Mouse (Mus musculus): ENCODE results near the gene Itprid2. TPM values are rescaled to one million over a fixed set of nuclear protein-coding genes. Genes with fewer than 3 reads are reported as not detected.
"Not testable (repeated sequence)": the region's sequence is repeated elsewhere in the genome, so short reads cannot be mapped to it uniquely, and the experiment has no call there.

Gene Itprid2
- polyA plus RNA-seq (2016; fragmentation: Nextera tagmentation; extraction: Ambion mirVana) = 10.9 and 12.0 TPM in 2 replicates

DNA sequence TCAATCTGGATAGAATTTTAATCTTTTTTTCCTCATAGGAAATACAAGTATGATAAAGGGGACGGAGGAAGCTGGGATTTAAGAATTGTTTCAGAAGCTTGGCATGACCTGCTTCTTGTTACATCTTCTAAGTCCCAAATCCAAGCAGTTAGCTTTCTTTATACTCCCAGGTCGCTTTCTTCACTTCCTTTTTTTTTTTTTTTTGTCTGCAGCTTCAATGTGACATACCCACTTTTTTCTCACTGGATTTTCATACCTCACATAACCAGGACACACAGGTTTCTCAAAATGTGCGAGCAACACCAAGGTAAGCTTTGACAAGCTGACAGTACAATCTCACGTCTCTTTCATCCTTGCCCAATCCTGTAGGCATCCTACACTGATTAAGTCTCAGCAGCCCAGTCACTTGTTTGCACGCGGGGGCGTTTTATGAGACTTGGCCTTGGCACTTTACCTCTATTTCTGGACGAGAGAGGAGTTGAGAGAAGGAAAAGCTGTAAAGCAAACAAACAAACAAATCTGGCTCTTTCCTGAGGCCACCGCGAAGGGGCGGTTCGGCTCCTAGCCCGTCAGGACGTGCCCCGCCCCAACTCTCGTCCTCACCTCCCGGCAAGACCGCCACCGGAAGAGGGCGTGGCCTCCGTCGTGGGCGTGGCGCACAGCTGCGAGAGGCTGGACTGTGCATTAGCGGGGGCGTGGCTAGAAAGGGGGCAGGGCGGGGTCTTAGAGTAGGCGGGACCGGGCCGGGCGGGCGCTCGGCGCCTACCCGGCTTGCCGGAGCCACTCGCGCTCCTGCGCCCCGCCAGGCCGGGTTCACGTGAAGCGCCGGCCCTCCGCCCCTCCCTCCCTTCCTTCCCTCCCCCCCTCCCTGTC lies at the start of gene Itprid2:
Itprid2 (plus strand) TSS at position 825 of the 873 bp plus-strand sequence.
- peak within 1 kb of the TSS; percentile 95 for H3K27ac ChIP-seq (ENCODE audit: poor library complexity, severe bottlenecking)
- H3K4me2 ChIP-seq = peak within 1 kb of the TSS; percentile 82
- H3K27me3 ChIP-seq (replicated peaks) = no peaks in the 10 kb centered on the region
- 3% methylated on average over 43 of the region's 46 CpGs for WGBS
- peaks cover 18% of the 10 kb centered on the region for H3K4me1 ChIP-seq (replicated peaks)
- peak within 1 kb of the TSS; percentile 94 for H3K4me3 ChIP-seq
- peak within 1 kb of the TSS; percentile 94 for H3K9ac ChIP-seq
- no peaks in the 10 kb centered on the region; the same call in 1 of the 2 replicates for H3K36me3 ChIP-seq
- H3K9me3 ChIP-seq (replicated peaks) = no peaks in the 10 kb centered on the region
- ATAC-seq (ENCODE audit: insufficient number of reproducible peaks, low FRiP score) = peak; percentile 99

DNA sequence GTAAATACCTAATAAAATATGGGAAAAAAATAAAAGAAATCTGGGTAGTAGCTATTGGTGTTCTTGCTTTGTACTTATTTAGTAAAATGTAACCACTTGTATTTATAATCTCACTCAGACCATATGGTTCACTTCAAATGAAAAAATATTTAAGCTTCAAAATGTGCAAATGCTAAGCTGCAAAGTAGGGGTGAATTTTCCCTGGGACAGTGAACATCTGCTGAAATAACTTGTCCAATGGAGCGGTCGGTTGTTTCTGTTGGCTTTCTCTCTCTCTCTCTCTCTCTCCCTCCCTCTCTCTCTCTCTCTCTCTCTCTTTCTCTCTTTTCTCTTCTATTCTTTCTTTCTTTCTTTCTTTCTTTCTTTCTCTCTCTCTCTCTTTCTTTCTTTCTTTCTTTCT lies 39.0 kb upstream of the Itprid2 start:
- ATAC-seq (ENCODE audit: insufficient number of reproducible peaks, low FRiP score) = no peak
- WGBS = 86% methylated on average over 2 of the region's 2 CpGs
- Histone ChIP-seq H3K27ac (ENCODE audit: poor library complexity, severe bottlenecking) (no peak overlapping the region), H3K4me1 (replicated peaks) (peaks cover 14% of the 10 kb centered on the region), H3K9me3 (replicated peaks) (no peaks in the 10 kb centered on the region), H3K36me3 (no peaks in the 10 kb centered on the region), H3K27me3 (replicated peaks) (no peaks in the 10 kb centered on the region), H3K4me2 (no peak overlapping the region), H3K4me3 (no peak overlapping the region), H3K9ac (no peak overlapping the region)

DNA sequence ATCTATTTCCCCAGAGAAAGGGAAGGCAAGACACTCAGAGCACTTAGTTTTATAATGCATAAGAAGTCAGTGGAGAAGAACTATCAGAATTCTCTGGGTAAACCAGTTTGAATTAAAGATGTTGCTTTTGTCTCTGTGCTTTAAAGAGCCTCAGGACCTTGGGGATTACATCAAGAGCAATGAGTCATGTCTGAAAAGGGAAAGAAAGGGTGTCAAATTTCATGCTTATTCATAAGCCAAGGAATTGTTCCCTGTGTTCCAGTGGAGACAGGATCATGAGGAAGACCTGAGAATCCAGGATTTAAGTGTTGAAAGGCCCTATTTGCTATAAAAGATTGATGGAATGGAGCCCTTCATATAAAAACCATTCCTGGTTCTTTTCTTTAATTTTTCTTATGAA lies 38.1 kb upstream of the Itprid2 start:
- H3K4me1 ChIP-seq (replicated peaks) = peaks cover 21% of the 10 kb centered on the region
- no peaks in the 10 kb centered on the region for H3K27me3 ChIP-seq (replicated peaks)
- H3K27ac ChIP-seq (ENCODE audit: poor library complexity, severe bottlenecking) = 0 out of 2 replicates have a peak overlapping the region, but pooled peaks have one; percentile 23
- no peak overlapping the region for H3K4me3 ChIP-seq
- no peak overlapping the region for H3K4me2 ChIP-seq
- no peaks in the 10 kb centered on the region for H3K36me3 ChIP-seq
- H3K9me3 ChIP-seq (replicated peaks) = no peaks in the 10 kb centered on the region
- no peak for ATAC-seq (ENCODE audit: insufficient number of reproducible peaks, low FRiP score)
- no peak overlapping the region for H3K9ac ChIP-seq

DNA sequence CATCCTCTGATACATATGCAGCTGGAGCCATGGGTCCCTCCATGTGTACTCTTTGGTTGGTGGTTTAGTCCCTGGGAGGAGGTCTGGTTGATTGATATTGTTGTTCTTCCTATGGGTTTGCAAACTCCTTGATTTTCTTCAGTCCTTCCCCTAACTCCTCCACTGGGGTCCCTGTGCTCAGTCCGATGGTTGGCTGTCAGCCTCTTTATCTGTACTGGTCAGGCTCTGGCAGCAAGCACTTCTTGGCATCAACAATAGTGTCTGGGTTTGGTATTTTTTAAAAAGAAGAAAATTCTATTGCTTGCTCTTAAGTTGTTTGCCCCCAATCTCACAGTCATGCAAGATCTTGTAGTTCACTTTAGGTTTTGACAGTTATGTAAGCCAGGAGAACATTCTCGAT lies 34.0 kb upstream of the Itprid2 start:
- not testable (repeated sequence) for H3K4me2 ChIP-seq; ATAC-seq (ENCODE audit: insufficient number of reproducible peaks, low FRiP score); H3K4me3 ChIP-seq; H3K36me3 ChIP-seq; H3K9me3 ChIP-seq (replicated peaks); H3K27me3 ChIP-seq (replicated peaks); H3K9ac ChIP-seq
- peak overlapping the region; percentile 75 for H3K27ac ChIP-seq (ENCODE audit: poor library complexity, severe bottlenecking)
- peaks cover 21% of the 10 kb centered on the region for H3K4me1 ChIP-seq (replicated peaks)
- 25% methylated on average over 2 of the region's 2 CpGs for WGBS

DNA sequence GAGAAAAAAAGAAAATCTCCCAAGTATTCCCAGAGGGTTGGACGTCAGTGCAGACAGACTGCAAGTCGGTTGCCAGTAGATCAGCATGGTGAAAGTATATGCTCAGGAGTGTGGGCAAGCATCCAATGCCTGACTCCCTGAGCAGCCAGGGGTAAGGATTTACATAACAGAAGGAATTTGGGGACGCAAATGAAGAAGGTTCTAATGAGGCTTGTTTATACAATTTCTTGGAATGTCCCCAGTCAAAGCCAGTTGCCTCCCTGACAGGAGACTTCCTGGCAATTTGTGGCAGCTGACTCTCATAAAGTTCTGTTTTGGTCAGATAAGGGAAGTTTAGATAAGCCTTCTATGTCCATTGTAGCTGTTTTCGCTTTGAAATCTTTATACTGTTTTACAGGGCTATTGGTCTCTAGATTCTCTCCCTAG lies 33.4 kb upstream of the Itprid2 start:
- H3K4me2 ChIP-seq = no peak overlapping the region
- no peaks in the 10 kb centered on the region for H3K27me3 ChIP-seq (replicated peaks)
- H3K27ac ChIP-seq (ENCODE audit: poor library complexity, severe bottlenecking) = peak overlapping the region; percentile 75

DNA sequence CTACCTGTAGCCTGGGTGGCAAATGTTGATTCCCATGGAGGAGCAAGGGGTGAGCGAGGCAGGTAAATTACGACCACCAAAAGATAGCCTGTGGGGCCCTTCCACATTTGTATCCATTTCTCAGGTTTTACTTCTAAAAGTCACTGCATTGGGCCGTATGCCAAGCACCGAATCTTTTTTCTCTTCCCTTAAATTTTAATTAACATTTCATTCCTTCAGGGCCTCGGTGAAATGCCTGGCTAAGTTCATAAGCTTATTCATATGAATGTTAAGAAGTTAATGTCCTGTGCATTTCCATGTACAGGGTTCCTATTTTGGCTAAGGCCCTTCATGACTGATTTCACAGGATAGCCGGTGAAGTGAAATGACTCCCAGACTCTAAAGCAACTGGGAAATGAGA lies 32.8 kb upstream of the Itprid2 start:
- WGBS = 83% methylated on average over 6 of the region's 6 CpGs
- Histone ChIP-seq H3K9ac (no peak overlapping the region), H3K36me3 (no peaks in the 10 kb centered on the region), H3K27me3 (replicated peaks) (no peaks in the 10 kb centered on the region), H3K4me2 (no peak overlapping the region), H3K4me3 (no peak overlapping the region), H3K9me3 (replicated peaks) (no peaks in the 10 kb centered on the region), H3K27ac (ENCODE audit: poor library complexity, severe bottlenecking) (peak overlapping the region; percentile 75; the same call in 1 of the 2 replicates), H3K4me1 (replicated peaks) (peaks cover 17% of the 10 kb centered on the region)
- no peak for ATAC-seq (ENCODE audit: insufficient number of reproducible peaks, low FRiP score)

More for the DNA sequence above, 33.4 kb upstream of the Itprid2 start:
- 27% methylated on average over 4 of the region's 4 CpGs for WGBS
- ATAC-seq (ENCODE audit: insufficient number of reproducible peaks, low FRiP score) = no peak
- Histone ChIP-seq H3K4me1 (replicated peaks) (peaks cover 21% of the 10 kb centered on the region), H3K4me3 (no peak overlapping the region), H3K36me3 (no peaks in the 10 kb centered on the region), H3K9ac (no peak overlapping the region), H3K9me3 (replicated peaks) (no peaks in the 10 kb centered on the region)

DNA sequence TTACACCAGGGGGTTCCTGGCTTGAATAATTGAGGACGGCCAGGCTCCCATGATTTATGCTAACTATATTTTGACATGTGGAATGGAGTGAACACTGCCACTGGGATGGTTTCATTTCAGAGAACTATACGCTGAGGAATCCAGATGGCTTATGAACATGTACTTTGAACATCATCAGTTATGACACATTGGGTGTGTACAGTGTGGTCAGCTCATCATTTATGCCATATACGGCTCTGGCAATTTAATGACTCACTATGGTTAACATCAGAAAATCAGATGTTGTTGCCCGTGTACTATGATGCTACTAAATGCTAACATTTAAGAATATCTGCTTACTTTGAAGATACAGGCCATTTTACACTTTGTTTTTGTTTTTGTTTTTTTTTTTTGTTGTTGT lies 31.8 kb upstream of the Itprid2 start:
- WGBS = 88% methylated on average over 4 of the region's 4 CpGs
- Histone ChIP-seq H3K27ac (ENCODE audit: poor library complexity, severe bottlenecking) (no peak overlapping the region), H3K4me2 (no peak overlapping the region), H3K4me1 (replicated peaks) (peaks cover 11% of the 10 kb centered on the region), H3K9ac (no peak overlapping the region), H3K9me3 (replicated peaks) (no peaks in the 10 kb centered on the region), H3K27me3 (replicated peaks) (no peaks in the 10 kb centered on the region), H3K4me3 (no peak overlapping the region), H3K36me3 (no peaks in the 10 kb centered on the region)
- ATAC-seq (ENCODE audit: insufficient number of reproducible peaks, low FRiP score) = no peak

DNA sequence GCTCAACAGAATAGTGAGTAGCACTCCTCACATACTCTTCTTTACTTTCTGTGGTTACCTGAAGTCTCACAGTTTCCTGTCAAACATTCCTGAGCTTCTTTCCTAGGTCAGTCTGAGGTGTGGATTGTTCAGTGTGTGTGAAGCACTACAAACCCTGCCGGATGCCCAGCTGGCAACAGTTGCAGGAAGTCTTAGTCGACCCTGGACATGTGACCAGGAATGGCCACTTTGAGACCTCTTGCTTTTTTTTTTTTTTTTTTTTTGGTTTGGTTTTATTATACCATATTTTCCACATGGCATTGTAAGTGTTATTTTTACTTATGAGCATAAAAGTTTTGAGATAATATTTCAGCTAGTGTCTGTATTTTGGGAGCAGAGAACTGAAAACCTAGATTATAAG lies 29.1 kb upstream of the Itprid2 start:
- H3K4me3 ChIP-seq = no peak overlapping the region
- H3K4me1 ChIP-seq (replicated peaks) = peaks cover 8% of the 10 kb centered on the region
- H3K36me3 ChIP-seq = no peaks in the 10 kb centered on the region
- no peak overlapping the region for H3K27ac ChIP-seq (ENCODE audit: poor library complexity, severe bottlenecking)
- no peak for ATAC-seq (ENCODE audit: insufficient number of reproducible peaks, low FRiP score)
- no peak overlapping the region for H3K4me2 ChIP-seq
- H3K27me3 ChIP-seq (replicated peaks) = no peaks in the 10 kb centered on the region
- 61% methylated on average over 2 of the region's 2 CpGs for WGBS
- no peak overlapping the region for H3K9ac ChIP-seq
- no peaks in the 10 kb centered on the region for H3K9me3 ChIP-seq (replicated peaks)

DNA sequence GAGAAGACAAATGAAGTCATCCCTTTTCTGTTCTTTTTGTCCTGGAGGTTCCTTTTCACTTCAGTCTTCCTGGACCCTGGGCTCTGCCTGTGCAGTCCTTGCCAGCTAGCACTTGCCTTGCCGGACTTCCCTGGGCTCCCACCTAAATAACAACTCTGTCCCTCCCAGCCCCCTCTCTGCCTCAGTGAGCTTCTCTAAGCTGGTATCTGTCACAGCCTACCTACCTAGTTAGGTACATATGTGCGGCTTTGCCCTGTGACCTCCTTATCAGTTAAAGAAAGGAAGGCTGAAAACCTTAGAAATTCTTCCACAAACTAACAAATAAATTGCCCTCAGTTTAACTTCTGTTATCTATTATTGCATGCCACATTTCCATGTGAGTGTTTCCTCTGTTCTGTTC lies 28.0 kb upstream of the Itprid2 start:
- Histone ChIP-seq H3K4me1 (replicated peaks) (0 out of 2 replicates have a peak, but pooled peaks cover 4% of the 10 kb centered on the region), H3K4me3 (no peak overlapping the region), H3K4me2 (no peak overlapping the region), H3K9me3 (replicated peaks) (no peaks in the 10 kb centered on the region), H3K36me3 (no peaks in the 10 kb centered on the region), H3K9ac (no peak overlapping the region), H3K27ac (ENCODE audit: poor library complexity, severe bottlenecking) (no peak overlapping the region), H3K27me3 (replicated peaks) (no peaks in the 10 kb centered on the region)
- no peak for ATAC-seq (ENCODE audit: insufficient number of reproducible peaks, low FRiP score)
- 64% methylated on average over 2 of the region's 2 CpGs for WGBS

DNA sequence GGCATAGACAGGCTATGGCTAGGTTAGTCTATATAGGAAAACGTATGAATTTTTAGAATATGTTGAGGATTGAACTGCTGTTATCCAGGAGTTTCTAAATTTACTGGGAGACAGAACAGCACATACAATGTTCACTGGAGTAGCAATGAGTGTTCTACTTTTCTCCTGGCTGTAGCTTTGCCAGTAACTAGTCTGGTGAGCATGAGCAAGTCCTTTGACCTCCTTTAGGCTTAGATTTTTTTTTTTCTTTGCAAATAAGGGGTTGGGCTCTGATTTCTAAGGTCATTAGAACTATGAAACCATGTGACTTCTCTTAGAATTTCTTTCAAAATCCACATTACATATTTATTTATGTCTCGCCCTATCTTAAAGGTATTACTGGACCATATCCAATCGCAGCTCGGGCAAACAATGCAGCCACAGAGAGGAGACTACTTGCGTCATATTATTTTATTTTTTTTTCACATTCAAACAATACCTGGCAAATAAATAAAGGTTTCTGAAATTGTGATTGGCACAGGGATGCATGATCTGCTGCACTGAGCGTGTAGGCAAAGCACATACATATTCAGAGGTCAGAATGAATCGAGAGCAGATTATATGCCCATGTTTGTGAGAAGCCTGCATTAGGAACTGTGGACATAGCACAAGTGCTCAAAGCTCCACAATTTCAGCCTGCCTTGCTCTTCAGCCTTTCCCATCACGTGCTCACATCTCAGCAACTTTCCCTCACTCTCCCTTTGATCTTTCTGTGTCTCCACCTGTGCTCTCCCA lies 26.7 kb upstream of the Itprid2 start:
- no peak for ATAC-seq (ENCODE audit: insufficient number of reproducible peaks, low FRiP score)
- no peaks in the 10 kb centered on the region for H3K9me3 ChIP-seq (replicated peaks)
- no peak overlapping the region for H3K4me2 ChIP-seq
- 0 out of 2 replicates have a peak, but pooled peaks cover 4% of the 10 kb centered on the region for H3K4me1 ChIP-seq (replicated peaks)
- no peaks in the 10 kb centered on the region for H3K36me3 ChIP-seq
- WGBS = 85% methylated on average over 8 of the region's 8 CpGs
- H3K27me3 ChIP-seq (replicated peaks) = no peaks in the 10 kb centered on the region
- no peak overlapping the region for H3K9ac ChIP-seq
- H3K27ac ChIP-seq (ENCODE audit: poor library complexity, severe bottlenecking) = no peak overlapping the region
- H3K4me3 ChIP-seq = no peak overlapping the region

DNA sequence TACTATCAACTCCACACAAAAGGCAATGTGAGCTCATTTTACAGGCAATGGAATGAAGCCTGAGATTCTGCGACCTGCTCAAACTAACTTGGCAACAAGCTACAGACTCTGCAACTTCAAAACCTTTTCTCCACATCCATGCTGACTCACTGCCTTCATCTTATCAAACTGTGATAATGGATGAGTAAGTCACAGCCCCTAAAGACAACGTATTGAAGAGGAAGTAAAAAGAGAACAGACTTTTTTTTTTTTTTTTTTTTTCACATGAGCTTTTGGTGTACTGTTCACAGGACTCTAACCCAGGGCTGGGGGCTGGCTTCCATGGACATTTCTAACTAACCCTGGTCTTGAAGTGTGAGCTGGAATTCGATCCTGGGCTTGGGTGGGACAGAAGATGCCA lies 24.3 kb upstream of the Itprid2 start:
- H3K9me3 ChIP-seq (replicated peaks) = no peaks in the 10 kb centered on the region

More for the DNA sequence above, 24.3 kb upstream of the Itprid2 start:
- Histone ChIP-seq H3K36me3 (no peaks in the 10 kb centered on the region), H3K9ac (no peak overlapping the region), H3K27ac (ENCODE audit: poor library complexity, severe bottlenecking) (no peak overlapping the region), H3K4me3 (no peak overlapping the region), H3K4me1 (replicated peaks) (0 out of 2 replicates have a peak, but pooled peaks cover 4% of the 10 kb centered on the region), H3K27me3 (replicated peaks) (no peaks in the 10 kb centered on the region), H3K4me2 (no peak overlapping the region)
- ATAC-seq (ENCODE audit: insufficient number of reproducible peaks, low FRiP score) = no peak
- WGBS = 23% methylated on average over 3 of the region's 3 CpGs
